Mouse (Mus musculus): ENCODE data around the gene Ifngr1. TPM values are rescaled to one million over a fixed set of nuclear protein-coding genes. Genes with fewer than 3 reads are reported as not detected.

The Ifngr1 gene
- polyA plus RNA-seq, 1 experiment from 2014 or later, result 23.7 TPM

DNA sequence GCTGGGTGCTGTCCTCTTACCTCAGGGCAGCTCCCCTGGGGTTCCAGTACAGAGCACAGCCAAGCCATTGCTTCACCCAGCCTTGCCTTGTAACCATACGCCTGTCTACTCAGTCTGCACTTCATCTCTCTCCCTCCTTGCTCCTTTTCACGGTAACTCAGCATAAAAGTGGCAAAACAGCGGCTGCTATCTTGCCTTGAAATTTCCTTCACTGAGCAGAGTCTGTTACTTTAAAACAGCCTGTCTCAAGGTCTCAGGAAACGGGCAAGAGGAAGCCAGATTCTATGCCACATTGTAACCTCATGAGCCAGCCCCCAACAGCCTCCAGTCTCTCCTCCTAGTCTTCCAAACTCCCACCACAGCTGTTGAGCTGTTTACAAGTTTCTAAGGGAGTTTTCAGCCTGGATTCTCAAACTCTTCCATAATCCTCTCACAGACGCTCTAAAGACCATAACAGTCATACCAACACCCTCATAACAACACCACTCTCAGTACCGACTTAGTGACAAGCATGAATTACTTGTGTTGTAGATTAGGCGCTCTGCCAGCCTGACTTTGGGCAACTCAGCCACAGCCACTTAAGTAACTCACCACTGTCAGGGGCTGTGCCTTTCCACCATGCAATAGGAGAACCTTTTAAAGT lies 21.5 kb downstream of the Ifngr1 start:
- ATAC-seq (replicated peaks; ENCODE audit: low FRiP score), result no peak
- Histone ChIP-seq H3K4me2 (ENCODE audit: low read depth, low read length, severe bottlenecking) (no peak overlapping the region), H3K4me1 (replicated peaks; ENCODE audit: control insufficient read depth, insufficient read depth, low read length) (no peaks in the 10 kb centered on the region), H3K27ac (ENCODE audit: low read depth, low read length) (no peak overlapping the region), H3K36me3 (ENCODE audit: control insufficient read depth, insufficient read depth, low read length) (no peaks in the 10 kb centered on the region), H3K9ac (ENCODE audit: low read length) (no peak overlapping the region), H3K4me3 (ENCODE audit: low read depth, low read length) (no peak overlapping the region), H3K27me3 (ENCODE audit: control insufficient read depth, insufficient read depth, low read length) (no peaks in the 10 kb centered on the region), H3K9me3 (ENCODE audit: control insufficient read depth, low read length) (no peaks in the 10 kb centered on the region)
- 78% methylated on average over 7 of the region's 7 CpGs for WGBS
- DNase-seq (ENCODE audit: low spot score), result no peak

- no peaks in the 10 kb centered on the region for H3K27me3 ChIP-seq (ENCODE audit: control insufficient read depth, insufficient read depth, low read length)
- no peaks in the 10 kb centered on the region for H3K4me1 ChIP-seq (replicated peaks; ENCODE audit: control insufficient read depth, insufficient read depth, low read length)
- no peak overlapping the region for H3K9ac ChIP-seq (ENCODE audit: low read length)
- H3K9me3 ChIP-seq (ENCODE audit: control insufficient read depth, low read length), result no peaks in the 10 kb centered on the region
- WGBS, result 64% methylated on average over 5 of the region's 5 CpGs
- DNase-seq (ENCODE audit: low spot score) (no peak), ATAC-seq (replicated peaks; ENCODE audit: low FRiP score) (no peak)
- no peak overlapping the region for H3K4me2 ChIP-seq (ENCODE audit: low read depth, low read length, severe bottlenecking)
- no peaks in the 10 kb centered on the region for H3K36me3 ChIP-seq (ENCODE audit: control insufficient read depth, insufficient read depth, low read length)
- no peak overlapping the region for H3K4me3 ChIP-seq (ENCODE audit: low read depth, low read length)
- no peak overlapping the region for H3K27ac ChIP-seq (ENCODE audit: low read depth, low read length)
Measured at GRCm38 (mm10) chr10:19619736-19620135, 28.0 kb downstream of the Ifngr1 start.

DNA sequence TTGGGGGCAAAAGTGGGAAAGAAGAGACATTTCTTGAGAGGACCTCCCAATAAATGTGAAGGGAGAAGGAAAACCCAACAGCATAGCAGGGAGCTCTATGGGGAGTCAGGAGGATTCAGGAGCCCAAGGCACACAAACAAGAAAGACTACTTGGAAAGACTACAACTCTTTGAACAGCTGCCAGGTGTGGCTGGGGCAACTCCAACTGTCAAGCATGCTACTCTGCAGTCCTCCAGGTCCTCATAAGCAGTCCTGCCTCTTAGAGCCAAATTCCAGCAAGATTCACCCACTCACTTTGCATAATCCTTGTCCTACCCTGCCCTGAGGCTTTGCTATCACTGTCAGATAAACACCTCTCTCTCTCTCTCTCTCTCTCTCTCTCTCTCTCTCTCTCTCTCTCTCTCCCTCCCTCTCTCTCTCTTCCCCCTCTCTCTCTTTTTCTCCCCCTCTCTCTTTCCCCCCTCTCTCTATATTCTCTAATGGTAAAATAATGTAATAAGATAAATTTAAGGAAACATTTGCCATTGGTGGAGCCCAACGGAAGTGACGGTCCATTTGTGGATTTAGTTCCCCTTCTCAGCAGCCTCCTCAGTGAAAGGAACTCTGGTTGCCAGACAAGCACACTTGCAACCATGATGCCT lies 29.8 kb downstream of the Ifngr1 start, which contains the start of gene Il22ra2:
Gene Il22ra2, plus strand, starts transcription at position 591 of the 641 bp plus-strand sequence.
- Histone ChIP-seq H3K36me3 (ENCODE audit: control insufficient read depth, insufficient read depth, low read length) (no peaks in the 10 kb centered on the region), H3K4me2 (ENCODE audit: low read depth, low read length, severe bottlenecking) (no peak within 1 kb of the TSS), H3K4me1 (replicated peaks; ENCODE audit: control insufficient read depth, insufficient read depth, low read length) (no peaks in the 10 kb centered on the region), H3K9me3 (ENCODE audit: control insufficient read depth, low read length) (no peaks in the 10 kb centered on the region), H3K27me3 (ENCODE audit: control insufficient read depth, insufficient read depth, low read length) (no peaks in the 10 kb centered on the region), H3K9ac (ENCODE audit: low read length) (no peak within 1 kb of the TSS), H3K27ac (ENCODE audit: low read depth, low read length) (no peak within 1 kb of the TSS), H3K4me3 (ENCODE audit: low read depth, low read length) (no peak within 1 kb of the TSS)
- 90% methylated on average over 2 of the region's 2 CpGs for WGBS
- DNase-seq (ENCODE audit: low spot score) (no peak), ATAC-seq (replicated peaks; ENCODE audit: low FRiP score) (no peak)

- H3K4me1 ChIP-seq (replicated peaks; ENCODE audit: control insufficient read depth, insufficient read depth, low read length), result no peaks in the 10 kb centered on the region
- no peak overlapping the region for H3K4me3 ChIP-seq (ENCODE audit: low read depth, low read length)
- H3K9me3 ChIP-seq (ENCODE audit: control insufficient read depth, low read length), result no peaks in the 10 kb centered on the region
- H3K27me3 ChIP-seq (ENCODE audit: control insufficient read depth, insufficient read depth, low read length), result no peaks in the 10 kb centered on the region
- H3K36me3 ChIP-seq (ENCODE audit: control insufficient read depth, insufficient read depth, low read length), result no peaks in the 10 kb centered on the region
- no peak for ATAC-seq (replicated peaks; ENCODE audit: low FRiP score)
- WGBS, result 98% methylated on average over 1 of the region's 1 CpGs
- no peak overlapping the region for H3K27ac ChIP-seq (ENCODE audit: low read depth, low read length)
- H3K9ac ChIP-seq (ENCODE audit: low read length), result no peak overlapping the region
- DNase-seq (ENCODE audit: low spot score), result no peak
- no peak overlapping the region for H3K4me2 ChIP-seq (ENCODE audit: low read depth, low read length, severe bottlenecking)
Measured at GRCm38 (mm10) chr10:19624617-19625016, 32.9 kb downstream of the Ifngr1 start.

DNA sequence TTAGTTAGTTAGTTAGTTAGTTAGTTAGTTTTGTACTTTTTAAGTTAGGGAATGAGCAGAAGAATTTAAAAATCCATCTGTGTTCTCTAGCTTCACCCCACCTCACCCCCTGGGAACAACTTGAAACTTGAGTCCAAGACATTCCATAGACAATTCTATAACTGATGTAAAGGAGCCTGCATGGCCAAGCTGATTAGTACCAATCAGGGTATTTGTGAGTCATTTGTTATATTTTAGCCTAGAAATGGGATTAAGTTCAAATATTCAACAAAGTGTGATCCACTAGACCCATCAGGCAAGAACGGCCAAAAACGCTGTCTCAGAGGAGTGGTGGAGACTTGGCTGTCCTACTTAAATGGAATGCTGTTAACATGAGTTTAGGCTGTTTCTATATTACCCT lies 35.6 kb downstream of the Ifngr1 start:
- Histone ChIP-seq H3K4me3 (ENCODE audit: low read depth, low read length) (no peak overlapping the region), H3K4me1 (replicated peaks; ENCODE audit: control insufficient read depth, insufficient read depth, low read length) (no peaks in the 10 kb centered on the region), H3K9me3 (ENCODE audit: control insufficient read depth, low read length) (no peaks in the 10 kb centered on the region), H3K36me3 (ENCODE audit: control insufficient read depth, insufficient read depth, low read length) (no peaks in the 10 kb centered on the region), H3K9ac (ENCODE audit: low read length) (no peak overlapping the region), H3K27ac (ENCODE audit: low read depth, low read length) (no peak overlapping the region), H3K4me2 (ENCODE audit: low read depth, low read length, severe bottlenecking) (no peak overlapping the region), H3K27me3 (ENCODE audit: control insufficient read depth, insufficient read depth, low read length) (no peaks in the 10 kb centered on the region)
- DNase-seq (ENCODE audit: low spot score) (no peak), ATAC-seq (replicated peaks; ENCODE audit: low FRiP score) (no peak)
- 86% methylated on average over 2 of the region's 2 CpGs for WGBS

DNA sequence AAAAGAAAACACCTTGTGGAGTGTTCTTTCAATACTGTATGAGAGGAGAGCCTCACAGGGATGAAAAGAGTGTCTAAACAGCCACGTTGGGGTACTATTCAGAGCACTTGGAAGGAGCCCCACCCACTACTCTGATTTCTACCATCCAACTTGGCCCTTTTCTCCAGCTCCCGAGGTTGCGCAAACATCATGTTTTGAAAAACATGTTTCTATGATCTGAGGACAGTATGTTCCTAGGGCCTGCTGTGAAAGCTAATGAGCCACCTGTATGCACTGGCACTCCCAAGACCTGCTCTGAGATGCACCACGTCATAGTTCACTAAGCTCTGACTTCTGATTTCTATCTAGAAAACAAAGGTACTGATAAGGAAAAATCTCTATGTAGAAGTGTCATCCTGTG lies 36.0 kb downstream of the Ifngr1 start:
- Histone ChIP-seq H3K36me3 (ENCODE audit: control insufficient read depth, insufficient read depth, low read length) (no peaks in the 10 kb centered on the region), H3K4me2 (ENCODE audit: low read depth, low read length, severe bottlenecking) (no peak overlapping the region), H3K9me3 (ENCODE audit: control insufficient read depth, low read length) (no peaks in the 10 kb centered on the region), H3K9ac (ENCODE audit: low read length) (no peak overlapping the region), H3K4me1 (replicated peaks; ENCODE audit: control insufficient read depth, insufficient read depth, low read length) (no peaks in the 10 kb centered on the region), H3K4me3 (ENCODE audit: low read depth, low read length) (no peak overlapping the region), H3K27me3 (ENCODE audit: control insufficient read depth, insufficient read depth, low read length) (no peaks in the 10 kb centered on the region), H3K27ac (ENCODE audit: low read depth, low read length) (no peak overlapping the region)
- DNase-seq (ENCODE audit: low spot score) (no peak), ATAC-seq (replicated peaks; ENCODE audit: low FRiP score) (no peak)
- WGBS, result 88% methylated on average over 4 of the region's 4 CpGs

GRCm38 (mm10) chr10:19631616-19632195 lies 40.0 kb downstream of the Ifngr1 start:
- H3K4me1 ChIP-seq (replicated peaks; ENCODE audit: control insufficient read depth, insufficient read depth, low read length), result no peaks in the 10 kb centered on the region
- H3K36me3 ChIP-seq (ENCODE audit: control insufficient read depth, insufficient read depth, low read length), result no peaks in the 10 kb centered on the region
- no peak overlapping the region for H3K9ac ChIP-seq (ENCODE audit: low read length)
- H3K4me3 ChIP-seq (ENCODE audit: low read depth, low read length), result no peak overlapping the region
- no peak overlapping the region for H3K4me2 ChIP-seq (ENCODE audit: low read depth, low read length, severe bottlenecking)
- no peak overlapping the region for H3K27ac ChIP-seq (ENCODE audit: low read depth, low read length)
- H3K27me3 ChIP-seq (ENCODE audit: control insufficient read depth, insufficient read depth, low read length), result no peaks in the 10 kb centered on the region
- ATAC-seq (replicated peaks; ENCODE audit: low FRiP score) (no peak), DNase-seq (ENCODE audit: low spot score) (no peak)
- WGBS, result 84% methylated on average over 13 of the region's 13 CpGs
- H3K9me3 ChIP-seq (ENCODE audit: control insufficient read depth, low read length), result no peaks in the 10 kb centered on the region

DNA sequence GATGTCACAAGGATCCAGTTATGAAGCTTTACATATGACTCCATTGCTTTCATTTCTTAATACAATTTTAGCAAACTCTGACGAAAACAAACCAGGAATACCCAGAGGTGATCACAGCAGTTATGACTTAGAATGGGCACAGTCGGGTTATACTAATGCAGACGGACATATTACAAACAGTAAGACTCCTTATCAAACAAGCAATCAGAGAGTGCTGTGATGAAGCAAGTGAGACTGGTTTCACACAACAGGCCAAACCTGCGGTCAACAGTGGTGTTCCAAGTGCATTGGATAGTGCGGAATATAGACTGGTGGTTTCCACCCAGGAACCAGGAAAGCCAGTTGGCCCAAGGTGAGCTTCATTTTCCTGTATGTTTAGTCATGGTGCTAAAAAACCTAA lies 47.1 kb downstream of the Ifngr1 start:
- DNase-seq (ENCODE audit: low spot score) (no peak), ATAC-seq (replicated peaks; ENCODE audit: low FRiP score) (no peak)
- H3K27me3 ChIP-seq (ENCODE audit: control insufficient read depth, insufficient read depth, low read length), result no peaks in the 10 kb centered on the region
- 91% methylated on average over 5 of the region's 5 CpGs for WGBS
- H3K4me2 ChIP-seq (ENCODE audit: low read depth, low read length, severe bottlenecking), result no peak overlapping the region
- H3K4me3 ChIP-seq (ENCODE audit: low read depth, low read length), result no peak overlapping the region
- no peaks in the 10 kb centered on the region for H3K36me3 ChIP-seq (ENCODE audit: control insufficient read depth, insufficient read depth, low read length)
- no peak overlapping the region for H3K27ac ChIP-seq (ENCODE audit: low read depth, low read length)
- H3K9me3 ChIP-seq (ENCODE audit: control insufficient read depth, low read length), result no peaks in the 10 kb centered on the region
- H3K9ac ChIP-seq (ENCODE audit: low read length), result no peak overlapping the region
- H3K4me1 ChIP-seq (replicated peaks; ENCODE audit: control insufficient read depth, insufficient read depth, low read length), result no peaks in the 10 kb centered on the region

DNA sequence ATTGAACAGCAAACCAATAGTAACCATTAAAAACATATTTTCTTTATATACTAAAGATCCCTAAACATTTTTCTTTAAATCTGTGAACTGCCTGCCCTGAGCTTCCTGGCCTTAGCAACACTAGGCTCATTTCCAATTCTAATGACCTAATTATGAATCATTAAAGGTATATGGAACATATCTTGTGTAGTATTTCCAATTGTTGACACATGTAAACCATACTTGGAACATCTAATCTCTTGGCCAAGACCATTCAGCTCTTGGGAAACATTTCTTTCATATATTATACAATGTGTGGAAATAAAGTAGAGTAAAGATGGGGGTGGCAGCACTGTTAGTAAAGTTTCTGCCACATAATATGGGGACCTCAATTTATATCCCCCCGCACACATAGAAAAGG lies 47.9 kb downstream of the Ifngr1 start:
- H3K9me3 ChIP-seq (ENCODE audit: control insufficient read depth, low read length), result no peaks in the 10 kb centered on the region
- no peak for ATAC-seq (replicated peaks; ENCODE audit: low FRiP score)
- no peak overlapping the region for H3K9ac ChIP-seq (ENCODE audit: low read length)
- no peak overlapping the region for H3K4me3 ChIP-seq (ENCODE audit: low read depth, low read length)
- no peaks in the 10 kb centered on the region for H3K27me3 ChIP-seq (ENCODE audit: control insufficient read depth, insufficient read depth, low read length)
- no peaks in the 10 kb centered on the region for H3K36me3 ChIP-seq (ENCODE audit: control insufficient read depth, insufficient read depth, low read length)
- WGBS, result 94% methylated on average over 1 of the region's 1 CpGs
- H3K4me1 ChIP-seq (replicated peaks; ENCODE audit: control insufficient read depth, insufficient read depth, low read length), result no peaks in the 10 kb centered on the region
- no peak overlapping the region for H3K4me2 ChIP-seq (ENCODE audit: low read depth, low read length, severe bottlenecking)
- no peak for DNase-seq (ENCODE audit: low spot score)
- no peak overlapping the region for H3K27ac ChIP-seq (ENCODE audit: low read depth, low read length)

Data from forebrain, embryonic 11.5 days (tissue).